Mouse (Mus musculus) MEL (cell line): Measurements from ENCODE around the gene Ralgapb.

Experiments used
- CTCF ChIP-seq, 3 experiments: IDR thresholded peaks in 2 of 3; conservative IDR thresholded peaks in 1 of 3; 2 replicates each; pipeline ENCODE4 v1.5.1; 2011 to 2012; ENCODE audit warnings: low read length in 3 of 3, low read depth in 2 of 3, mild to moderate bottlenecking in 2 of 3, improper control_type of control experiment in 1 of 3, inconsistent platforms in 1 of 3, mixed read lengths in 1 of 3, moderate library complexity in 1 of 3; ENCODE audit not compliant: control insufficient read depth in 1 of 3, insufficient read depth in 1 of 3, poor library complexity in 1 of 3, severe bottlenecking in 1 of 3
- MAX ChIP-seq: IDR thresholded peaks from 2 replicates; pipeline ENCODE4 v1.6.1; 2011; ENCODE audit warnings: low read length, improper control_type of control experiment
- MEF2A ChIP-seq: IDR thresholded peaks from 2 replicates; pipeline ENCODE4 v1.6.1; 2014; ENCODE audit warnings: low read depth, mild to moderate bottlenecking, inconsistent platforms, low read length, improper control_type of control experiment; ENCODE audit not compliant: poor library complexity, insufficient replicate concordance, severe bottlenecking; ENCODE audit errors: extremely low read depth
- POLR2A ChIP-seq, 2 experiments: IDR thresholded peaks; 2 replicates each; pipeline ENCODE4 v1.6.1; 2011 to 2012; ENCODE audit warnings: low read length in 2 of 2, mild to moderate bottlenecking in 2 of 2, control low read depth in 1 of 2, improper control_type of control experiment in 1 of 2, low read depth in 1 of 2, moderate library complexity in 1 of 2; ENCODE audit not compliant: control insufficient read depth in 1 of 2, insufficient read depth in 1 of 2, poor library complexity in 1 of 2
- TCF12 ChIP-seq: IDR thresholded peaks from 2 replicates; pipeline ENCODE4 v1.6.1; 2014; ENCODE audit warnings: low read depth, mild to moderate bottlenecking, inconsistent platforms, low read length, improper control_type of control experiment, moderate library complexity

DNA sequence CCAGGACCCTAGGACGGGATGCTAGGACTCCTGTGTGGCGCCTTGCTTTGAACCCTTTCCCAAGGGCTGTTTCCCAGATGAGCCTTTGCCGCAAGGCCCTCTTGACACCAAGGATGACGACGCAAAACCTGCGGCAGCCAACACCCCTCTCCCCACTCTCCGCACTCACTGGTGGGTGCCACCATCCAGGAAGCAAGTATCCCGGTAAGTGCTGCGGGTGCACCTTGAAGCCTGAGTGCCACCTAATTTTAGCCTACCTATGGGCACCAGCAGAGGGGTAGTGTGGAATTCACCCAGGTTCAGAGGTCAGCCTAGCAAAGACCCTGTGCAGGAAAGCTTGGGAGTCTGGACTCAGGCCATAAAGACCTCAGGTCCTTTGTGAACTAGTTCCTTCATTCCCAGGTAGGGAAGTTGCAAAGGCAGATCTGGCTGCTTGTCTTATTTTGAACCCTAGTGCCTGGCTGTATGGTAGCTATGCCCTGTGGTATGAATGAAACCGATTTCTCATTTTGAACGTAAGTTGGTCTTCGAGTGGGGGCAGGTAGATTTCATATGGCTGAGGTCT, 33.4 kb upstream of the Ralgapb start:
- TF ChIP-seq TCF12 (no peak), CTCF (IDR thresholded peaks at IDR 0.05 in 2 of 3, conservative IDR thresholded peaks at IDR 0.05 in 1 of 3; ENCODE audit: control insufficient read depth in 1 of 3, insufficient read depth in 1 of 3, low read depth in 2 of 3, low read length in 3 of 3, poor library complexity in 1 of 3, severe bottlenecking in 1 of 3) (no peak), POLR2A (IDR thresholded peaks at IDR 0.05; ENCODE audit: control insufficient read depth in 1 of 2, insufficient read depth in 1 of 2, low read depth in 1 of 2, low read length in 2 of 2, poor library complexity in 1 of 2) (no peak), MAX (no peak), MEF2A (no peak)
